Mouse (Mus musculus) embryonic fibroblast, embryonic 13.5 days (primary cell): ENCODE measurements at regions not wholly inside any gene's neighbourhood (a gene's known extent, or its start where the extent isn't known, plus 50 kb on each side); places are given as distances from the start of the nearest gene placed in this dataset.

Source experiments
- CTCF ChIP-seq: IDR thresholded peaks from 2 replicates; pipeline ENCODE4 v1.5.1; 2011; ENCODE audit warnings: mild to moderate bottlenecking, control low read depth, low read length, moderate library complexity, borderline replicate concordance; ENCODE audit not compliant: insufficient read depth
- POLR2A ChIP-seq: IDR thresholded peaks from 2 replicates; pipeline ENCODE4 v1.6.1; 2011; ENCODE audit warnings: low read depth, mild to moderate bottlenecking, control low read depth, low read length, moderate library complexity

DNA sequence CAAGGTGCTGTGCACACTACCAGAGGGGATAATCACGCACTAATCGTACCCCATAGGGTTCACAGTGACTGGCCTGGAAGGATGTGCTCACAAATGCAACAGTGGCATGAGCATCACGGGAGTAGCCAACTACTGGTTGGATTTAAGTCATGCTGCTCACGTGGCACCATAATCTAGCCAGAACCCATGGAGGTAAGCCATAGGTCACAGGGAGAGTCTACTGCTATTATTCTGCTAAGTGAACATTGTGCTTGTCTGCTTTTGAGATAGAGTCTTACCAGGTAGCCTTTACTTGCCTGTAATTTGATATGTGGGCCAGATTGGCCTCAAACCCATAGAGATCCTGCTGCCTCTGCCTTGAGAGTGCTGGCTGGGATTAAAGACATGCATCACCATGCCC, 77.0 kb downstream of the Cyp26a1 start:
- TF ChIP-seq CTCF (no peak), POLR2A (no peak)
